Mouse (Mus musculus) cortical plate, adult 2 months (tissue): ENCODE measurements at regions not wholly inside any gene's neighbourhood (a gene's known extent, or its start where the extent isn't known, plus 50 kb on each side); places are given as distances from the start of the nearest gene placed in this dataset.

ENCODE experiments used
- CTCF ChIP-seq: fragments of 200-500 bp; IDR thresholded peaks from 2 replicates; pipeline ENCODE4 v1.5.1; 2011; ENCODE audit warnings: mild to moderate bottlenecking, control low read depth, low read length; ENCODE audit not compliant: insufficient read depth; ENCODE audit errors: extremely low read depth
- POLR2A ChIP-seq: fragments of 200-500 bp; IDR thresholded peaks from 2 replicates; pipeline ENCODE4 v1.6.1; 2011; ENCODE audit warnings: mild to moderate bottlenecking, low read length, control low read depth; ENCODE audit not compliant: insufficient read depth; ENCODE audit errors: extremely low read depth

- TF ChIP-seq POLR2A (no peak), CTCF (no peak)
These were observed 325.8 kb downstream of the Ppp3ca start for GRCm38 (mm10) chr3:136995611-136996335.
